Mouse (Mus musculus): Measurements from ENCODE around the gene Plekhd1.

Plekhd1 gene

DNA sequence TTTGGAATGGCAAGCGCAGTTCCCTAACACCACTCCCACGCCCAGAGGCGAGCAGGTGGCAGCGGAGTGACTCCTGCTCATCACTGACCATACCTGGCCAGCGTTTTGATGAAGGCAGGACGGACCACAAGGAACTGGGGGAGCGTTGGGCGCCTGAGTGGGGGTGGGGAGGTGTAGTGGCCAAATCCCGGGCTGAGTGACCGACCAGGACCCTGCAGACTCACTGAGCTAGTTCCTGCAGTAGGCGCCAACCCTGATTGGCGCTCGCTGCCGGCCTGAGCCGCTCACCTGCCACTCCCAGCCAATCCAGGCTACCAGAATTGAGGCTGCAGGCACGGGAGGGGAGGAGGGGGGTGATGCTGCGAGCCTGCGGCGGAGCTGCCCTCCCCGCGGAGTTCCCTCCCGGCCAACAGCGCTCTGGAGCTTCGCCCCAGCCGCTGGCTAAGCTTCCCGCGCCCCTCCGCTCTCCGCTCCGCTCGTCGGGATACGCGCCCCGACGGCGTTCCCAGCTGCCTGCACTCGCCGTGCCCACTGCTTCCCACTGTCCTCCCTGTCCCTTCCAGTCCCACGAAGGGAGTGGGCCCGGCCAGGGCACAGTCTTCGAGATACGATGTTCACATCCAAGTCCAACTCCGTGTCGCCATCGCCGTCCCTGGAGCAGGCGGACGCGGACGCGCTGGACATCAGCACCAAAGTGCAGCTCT, at the start of gene Plekhd1:
Gene Plekhd1, plus strand, starts transcription at position 323 of the 704 bp plus-strand sequence.
- DNase-seq = peak; percentile 79 to 92

DNA sequence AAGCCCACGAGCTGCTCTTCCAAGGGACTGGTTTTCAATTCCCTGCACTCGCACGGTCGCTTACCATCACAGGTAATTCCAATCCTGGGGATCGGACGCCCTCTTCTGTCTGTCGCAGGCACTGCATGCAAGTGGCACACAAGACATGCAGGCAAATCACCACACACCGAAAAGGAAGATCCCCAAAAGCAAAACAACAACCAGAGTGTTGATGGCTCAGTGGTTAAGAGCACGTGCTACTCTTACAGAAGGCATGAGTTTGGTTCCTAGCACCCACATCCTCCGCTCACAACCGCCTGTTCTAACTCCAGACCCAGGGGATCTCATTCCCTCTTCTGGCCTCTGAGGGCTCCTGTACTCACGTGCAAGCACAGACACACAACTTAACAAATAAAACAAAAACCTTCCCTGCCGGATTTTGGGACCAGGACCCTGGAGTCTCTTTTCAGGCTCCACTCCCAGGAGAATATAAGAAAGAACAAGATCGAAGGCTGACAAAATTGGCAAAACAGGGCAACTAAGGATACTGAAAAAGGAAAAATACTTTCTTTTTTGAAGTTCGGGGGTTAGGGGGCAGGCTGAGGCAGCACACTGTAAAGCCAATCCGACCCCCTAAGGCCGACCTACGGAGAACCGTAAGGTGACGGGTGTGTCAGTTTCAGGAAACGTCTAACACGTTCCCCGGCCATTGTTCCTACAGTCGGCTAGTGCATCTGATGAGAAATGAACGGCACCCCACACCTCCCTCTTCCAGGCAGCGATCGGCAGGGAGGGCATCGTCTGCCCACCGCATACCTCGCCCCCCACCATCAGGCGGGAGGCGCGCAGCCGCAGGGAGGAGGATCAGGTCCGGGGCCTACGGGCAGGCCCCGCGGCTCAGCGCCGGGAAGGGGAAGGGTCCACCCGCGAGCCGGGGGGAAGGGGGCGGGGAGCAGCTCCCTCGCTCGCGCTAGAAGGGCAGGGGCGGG, 49.4 kb upstream of the Plekhd1 start:
- peak; percentile 45 to 67 for DNase-seq

DNA sequence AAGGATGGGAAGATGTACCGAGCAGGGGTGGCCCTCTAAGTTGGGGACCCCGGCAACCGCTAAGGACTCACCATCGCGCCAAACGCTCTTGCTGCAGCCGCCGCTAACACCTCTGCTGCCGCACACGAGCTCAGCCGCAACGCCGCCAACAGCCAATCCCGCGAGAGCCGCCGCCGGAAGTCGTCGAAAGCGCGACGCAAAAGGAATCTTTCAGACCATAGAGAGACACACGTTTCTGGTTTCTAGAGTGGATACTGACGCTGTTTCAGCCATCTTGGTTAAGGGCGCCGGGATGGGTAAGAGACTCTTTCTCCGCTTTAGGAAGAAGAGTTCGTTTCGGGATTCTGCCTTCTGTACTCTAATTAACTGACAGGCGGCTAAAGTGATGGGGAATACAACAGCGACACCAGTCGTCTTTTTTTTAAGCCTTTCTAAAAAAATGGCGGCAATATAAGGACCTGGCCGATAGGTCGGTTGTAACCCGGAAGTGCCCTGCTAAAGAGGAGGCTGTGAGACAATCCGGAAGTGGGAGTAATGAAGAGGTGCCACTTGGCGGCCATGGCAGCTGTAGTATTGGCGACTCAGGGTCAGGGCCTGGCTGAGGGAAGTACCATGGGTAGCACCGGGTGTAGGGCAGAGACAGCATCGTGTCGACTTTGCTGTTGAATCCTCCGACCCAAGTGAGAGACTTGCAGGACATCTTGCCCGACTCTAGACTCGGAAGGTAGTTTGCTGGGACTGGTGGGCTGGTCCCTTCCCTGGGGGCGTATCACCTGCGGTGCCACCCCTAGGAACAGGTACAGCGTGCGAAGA, 48.5 kb upstream of the Plekhd1 start, which contains the start of the genes Slc39a9 and Erh:
Gene Slc39a9, plus strand, starts transcription at position 191 of the 813 bp plus-strand sequence.
Gene Erh, minus strand, starts transcription at position 649 of the 813 bp plus-strand sequence.
- peak; percentile 95 to 96 for DNase-seq

DNA sequence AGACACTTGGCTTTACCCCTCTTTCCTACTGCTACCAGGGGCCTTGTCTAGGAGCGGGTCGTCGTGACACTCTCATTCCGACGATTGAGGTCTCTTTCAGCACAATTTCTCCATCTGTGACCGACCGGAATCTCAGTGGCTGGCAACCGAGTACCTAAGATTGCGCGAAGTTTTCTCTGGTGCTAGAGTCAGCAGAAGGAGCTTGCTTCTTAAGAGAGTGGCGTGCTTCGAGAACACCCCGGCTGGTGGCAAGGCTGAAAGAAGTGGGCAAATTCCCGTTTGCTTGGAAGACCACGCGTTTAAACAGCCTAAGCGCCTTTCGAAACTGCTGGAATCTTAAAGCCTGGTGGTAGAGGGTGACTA, 47.9 kb upstream of the Plekhd1 start:
- no peak for DNase-seq

DNA sequence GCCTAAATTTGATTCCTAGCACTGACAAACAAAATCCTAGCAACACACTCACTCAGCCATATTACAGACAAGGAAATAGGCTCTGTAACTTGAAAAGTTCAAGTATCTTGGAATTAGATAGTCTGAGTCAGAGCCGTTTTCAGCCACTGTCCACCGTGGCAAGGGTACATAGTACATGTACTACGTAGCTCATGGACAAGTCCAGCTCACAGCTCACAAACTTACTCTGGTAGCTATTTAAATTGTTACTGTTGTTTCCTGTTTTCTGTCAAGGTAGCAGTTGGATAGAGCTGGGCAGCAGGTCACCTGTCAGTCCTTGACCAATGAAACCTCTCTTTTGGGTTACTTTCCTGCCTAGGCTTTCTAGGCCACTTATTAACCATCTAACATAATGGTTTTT, 46.0 kb upstream of the Plekhd1 start:
- DNase-seq = no peak

DNA sequence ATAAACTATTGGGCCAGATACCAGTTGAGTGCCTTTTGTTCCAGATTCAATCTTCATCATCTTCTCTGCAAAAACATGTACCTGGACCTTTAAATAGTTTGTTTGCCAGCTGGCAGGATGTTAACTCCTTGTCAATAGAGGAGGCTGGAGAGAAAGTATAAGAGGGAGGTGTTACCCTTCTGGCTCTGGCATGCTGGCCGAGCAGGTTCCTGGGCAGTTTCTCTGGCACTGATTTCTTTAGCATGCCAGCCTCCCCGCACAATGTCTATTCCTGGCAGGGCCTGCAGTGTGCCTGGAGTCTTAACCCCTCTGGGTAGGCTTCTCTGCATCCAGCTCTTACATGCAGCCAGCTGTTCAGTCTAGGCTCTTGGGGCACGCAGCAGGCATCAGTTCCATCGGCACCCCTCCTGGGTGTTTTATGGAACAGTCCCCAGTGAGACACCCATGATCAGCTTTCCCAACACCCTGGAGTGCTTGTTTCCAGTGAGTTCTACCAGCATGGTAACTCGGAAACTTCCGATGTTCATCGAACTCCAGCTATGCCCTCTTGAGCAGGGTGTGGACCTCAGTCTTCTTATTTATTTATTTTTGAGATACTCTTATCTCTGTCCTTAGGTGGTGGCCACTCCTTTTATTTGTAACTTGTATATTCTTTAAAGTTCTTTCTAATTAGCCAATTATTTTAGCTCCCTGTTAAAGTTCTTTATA, 38.3 kb upstream of the Plekhd1 start:
- peak; percentile 65 to 84 for DNase-seq

DNA sequence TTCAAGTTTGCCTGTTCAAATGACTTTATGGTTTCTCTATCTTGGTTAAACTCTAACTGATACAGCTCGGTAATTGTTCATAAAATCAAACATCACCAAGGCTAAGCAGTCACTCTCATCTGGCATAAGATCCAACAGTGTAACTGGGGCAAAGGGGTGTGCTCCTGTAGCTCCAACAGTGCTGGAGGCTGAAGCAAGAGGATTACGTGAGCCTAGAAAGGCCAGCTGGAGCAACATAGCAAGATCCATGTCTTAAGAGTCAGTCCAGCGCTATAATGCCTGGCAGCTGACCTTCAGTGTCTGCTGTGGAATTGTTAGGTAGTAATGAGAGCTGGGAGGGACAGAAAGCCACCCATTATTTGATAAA, 37.7 kb upstream of the Plekhd1 start:
- DNase-seq = peak in 1 of 2 experiments; percentile 24

DNA sequence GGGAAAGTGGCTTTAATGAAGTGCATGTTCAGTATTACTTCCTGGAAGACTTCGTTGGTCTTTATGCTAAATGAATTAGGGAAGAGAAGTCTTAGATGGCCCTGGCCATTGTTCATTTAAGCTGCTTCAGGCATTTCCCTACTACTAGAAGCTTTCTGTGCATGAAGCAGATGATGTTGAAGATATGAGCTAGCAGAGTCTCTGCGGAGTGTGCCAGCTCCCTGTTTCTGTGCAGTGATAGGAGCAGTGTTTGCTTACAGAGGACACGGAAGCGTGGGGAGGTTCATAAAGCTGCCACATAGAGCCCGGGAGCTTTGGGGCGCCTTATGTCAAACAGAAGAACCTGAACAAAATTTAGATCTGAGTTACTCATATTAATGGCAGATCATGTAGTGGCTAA, 33.7 kb upstream of the Plekhd1 start:
- DNase-seq = no peak

DNA sequence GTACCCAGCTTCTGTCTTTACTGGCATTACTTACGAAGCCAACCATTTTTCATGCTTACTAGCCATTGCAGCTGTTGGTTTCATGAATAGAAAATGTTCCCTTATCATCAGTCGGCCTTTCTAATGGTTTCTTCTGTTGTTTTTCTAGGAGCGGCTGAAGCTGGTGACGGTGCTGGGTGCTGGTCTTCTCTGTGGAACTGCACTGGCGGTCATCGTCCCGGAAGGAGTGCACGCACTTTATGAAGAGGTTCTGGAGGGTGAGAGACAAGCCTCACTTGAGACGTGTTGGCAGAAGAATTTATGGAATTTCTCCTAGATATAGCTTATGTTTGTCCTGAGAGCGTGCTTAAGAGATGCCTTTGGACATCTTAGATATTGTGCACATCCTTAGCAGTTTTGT, 30.1 kb upstream of the Plekhd1 start:
- DNase-seq = no peak

DNA sequence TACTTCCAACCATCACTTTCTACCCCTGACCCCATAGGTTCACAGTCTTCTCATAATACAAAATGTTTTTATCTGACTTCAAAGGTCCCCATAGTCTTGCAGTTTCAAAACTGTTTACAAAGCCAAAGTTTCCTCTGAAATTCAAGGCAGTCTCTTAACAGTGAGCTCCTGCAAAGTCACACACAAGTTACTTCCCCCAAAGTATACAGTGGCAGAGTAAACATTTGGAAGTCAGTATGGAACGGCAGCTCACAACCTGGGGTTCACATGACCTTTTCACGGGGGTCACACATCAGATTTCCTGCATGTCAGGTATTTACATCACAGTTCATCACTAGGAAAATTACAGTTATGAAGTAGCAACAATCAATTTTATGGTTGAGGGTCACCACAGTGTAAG, 28.5 kb upstream of the Plekhd1 start:
- DNase-seq = no peak

DNA sequence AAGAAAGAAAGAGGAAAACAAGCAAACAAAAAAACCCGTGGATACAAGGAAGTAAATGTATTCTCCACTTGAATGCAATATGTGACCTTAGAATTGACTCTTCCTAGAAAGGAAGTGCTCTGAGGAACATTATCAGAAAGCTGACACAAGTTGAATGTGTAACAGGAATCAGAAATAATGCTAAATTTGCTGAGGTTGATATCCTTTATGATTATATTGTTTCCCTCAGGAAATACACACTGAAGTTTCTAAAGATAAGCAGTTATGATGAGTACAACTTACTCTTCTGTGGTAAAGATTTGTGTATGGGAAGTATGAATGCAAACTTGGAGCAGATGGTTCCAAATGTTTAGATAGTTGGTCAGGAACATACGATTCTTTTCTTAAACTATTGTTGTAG, 24.0 kb upstream of the Plekhd1 start:
- no peak for DNase-seq

DNA sequence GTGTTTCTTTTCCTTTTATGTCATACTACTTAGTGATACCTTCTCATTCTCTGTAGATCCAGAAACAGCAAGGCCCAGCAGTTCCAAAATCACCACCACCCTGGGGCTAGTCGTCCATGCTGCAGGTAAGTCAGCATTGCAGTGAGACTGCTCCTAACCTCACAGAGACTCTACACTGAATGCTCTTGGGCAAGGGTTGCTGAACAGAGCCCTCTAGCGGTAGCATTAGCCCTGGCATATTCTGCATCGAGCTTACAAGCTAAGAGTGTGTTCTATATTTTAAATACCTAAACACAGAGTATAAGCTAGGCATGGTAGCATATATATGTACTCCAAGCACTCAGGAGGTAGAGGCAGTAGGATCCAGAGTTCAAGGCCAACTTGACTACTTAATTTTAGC, 19.2 kb upstream of the Plekhd1 start:
- peak in 1 of 2 experiments; percentile 73 for DNase-seq

DNA sequence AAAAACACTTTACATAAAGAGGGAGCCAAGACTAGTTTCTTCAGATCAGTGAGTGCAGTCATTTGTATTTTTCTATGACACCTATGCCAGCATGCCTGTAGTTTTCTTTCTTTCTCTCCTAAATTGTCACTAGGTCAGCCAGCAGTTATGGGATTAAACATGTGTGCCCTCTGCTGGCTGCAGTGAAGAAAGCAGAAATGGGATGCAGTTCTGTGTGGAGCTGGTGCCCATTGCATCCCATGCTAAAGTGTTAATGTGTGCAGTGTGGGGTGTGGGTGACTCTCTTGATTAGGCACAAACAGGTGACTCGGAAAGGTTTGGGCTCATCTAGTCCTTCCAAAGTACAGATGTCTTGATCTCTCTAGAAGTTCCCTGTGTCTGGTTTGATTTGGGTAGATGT, 11.1 kb upstream of the Plekhd1 start:
- peak in 1 of 2 experiments; percentile 41 for DNase-seq

DNA sequence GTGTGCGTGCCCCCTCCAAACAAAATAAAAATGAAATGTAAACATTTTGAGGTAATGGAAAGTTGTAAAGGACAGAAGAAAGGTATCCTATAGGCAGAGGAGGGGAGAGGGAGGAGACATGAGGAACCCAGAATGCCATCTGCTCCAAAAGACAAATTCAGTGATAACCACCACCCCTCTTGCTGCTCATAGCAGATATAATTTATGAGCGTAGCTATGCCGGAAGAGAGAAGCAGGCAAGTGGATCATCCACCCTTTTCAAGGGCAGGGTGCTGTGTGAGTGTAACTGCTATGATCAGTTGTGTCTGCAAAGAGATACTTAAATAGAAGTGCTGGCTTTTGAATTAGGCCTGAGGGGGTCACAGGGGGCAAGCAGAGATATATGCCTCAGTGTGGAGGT, 8.8 kb upstream of the Plekhd1 start:
- DNase-seq = no peak

DNA sequence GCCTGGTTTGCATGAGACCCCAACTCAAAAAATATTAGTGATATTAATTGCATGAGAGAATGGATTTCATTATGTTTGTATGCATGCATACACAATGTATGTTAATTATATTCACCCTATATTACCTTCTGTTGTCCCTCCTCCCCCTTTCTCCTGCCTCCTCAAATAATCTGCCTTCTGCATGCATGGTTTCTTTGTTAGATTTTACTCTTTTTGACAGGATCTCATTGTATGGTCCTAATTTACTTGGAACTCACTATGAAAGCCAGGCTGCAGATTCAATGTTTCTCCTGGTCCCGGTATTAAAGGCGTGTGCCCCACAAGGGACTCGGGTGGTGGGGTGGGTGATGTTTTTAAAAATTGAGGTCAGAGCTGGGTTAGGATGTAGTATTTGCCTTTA, 8.1 kb upstream of the Plekhd1 start:
- DNase-seq = no peak

DNA sequence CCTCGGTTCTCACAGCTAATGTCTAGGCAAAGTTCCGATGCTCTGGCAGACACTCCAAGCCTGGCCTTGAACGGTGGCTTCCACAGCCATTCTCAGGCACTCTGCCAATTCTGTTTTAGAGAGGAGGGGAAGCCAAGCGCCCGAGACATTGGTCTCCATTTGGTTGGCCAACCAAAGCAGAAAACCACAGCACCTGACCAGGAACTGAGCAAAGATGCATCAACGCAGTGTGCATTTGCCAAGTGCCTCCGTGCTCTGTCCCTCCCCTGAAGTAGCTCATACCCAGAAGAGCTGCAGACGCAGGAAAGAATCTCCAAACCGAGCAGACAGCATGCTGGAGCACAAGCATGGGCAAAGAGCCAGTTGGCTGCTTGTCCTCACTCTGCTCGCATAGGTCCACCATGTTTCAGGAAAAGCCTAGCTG, 4.6 kb upstream of the Plekhd1 start:
- DNase-seq = peak; percentile 38 to 62

DNA sequence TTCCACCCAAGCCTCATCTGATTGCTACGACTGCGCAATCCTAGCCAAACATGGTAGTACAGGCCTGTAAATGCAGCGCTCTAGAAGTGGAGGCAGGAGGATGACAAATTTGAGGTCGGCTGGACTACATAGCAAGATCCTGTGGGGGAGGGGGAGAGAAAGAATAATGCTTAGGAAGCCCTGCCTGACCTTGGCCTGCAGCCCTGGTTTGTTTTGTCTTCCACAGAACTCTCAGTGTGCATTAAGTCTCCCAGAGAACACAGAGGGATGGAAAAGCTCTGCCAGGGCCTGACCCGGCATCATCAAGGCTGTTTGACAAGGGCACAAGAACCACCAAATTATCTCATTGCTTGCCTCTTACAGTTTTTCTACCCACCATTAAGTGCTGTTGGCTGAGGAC, 2.7 kb upstream of the Plekhd1 start:
- DNase-seq = no peak

DNA sequence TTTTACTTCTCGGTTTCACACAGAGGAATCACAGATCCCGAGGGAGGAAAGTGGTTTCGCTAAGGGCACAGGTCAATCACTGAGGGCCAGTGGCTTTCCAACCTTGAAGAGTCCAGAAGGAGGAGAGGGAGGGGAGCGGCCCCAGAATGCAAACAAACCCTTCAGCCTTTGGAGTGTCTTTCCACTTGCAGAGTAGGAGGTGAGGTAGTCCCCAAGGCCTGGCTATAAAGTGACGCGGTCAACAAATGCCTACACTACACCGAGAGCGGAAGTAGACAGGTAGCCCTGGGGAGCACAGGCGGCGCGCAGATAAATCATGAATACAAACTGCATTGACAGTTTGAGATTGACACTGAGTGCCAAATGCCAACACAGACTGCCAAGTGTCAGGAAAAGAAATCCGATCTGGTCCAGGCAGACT, 710 bp upstream of the Plekhd1 start:
- DNase-seq = peak; percentile 75 to 87

DNA sequence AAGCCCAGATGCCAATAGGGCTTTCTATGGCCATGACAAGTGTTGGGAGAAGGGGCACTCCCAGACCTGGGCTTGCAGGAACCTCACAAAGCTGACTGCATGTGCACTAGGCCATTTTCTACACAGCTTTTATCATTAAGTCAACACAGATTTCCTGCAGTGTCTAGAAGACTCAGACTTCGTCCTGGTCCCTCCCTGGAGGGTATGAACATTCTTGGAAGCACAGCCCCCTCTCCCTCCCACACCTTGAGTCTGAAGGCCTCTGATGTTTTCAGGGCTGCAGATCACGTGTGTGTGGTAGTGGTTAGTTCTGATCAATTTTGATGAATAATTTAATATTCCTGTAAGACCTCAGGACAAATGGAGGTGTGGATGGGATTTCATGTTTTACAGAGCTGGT, 1.3 kb downstream of the Plekhd1 start:
- DNase-seq = no peak

DNA sequence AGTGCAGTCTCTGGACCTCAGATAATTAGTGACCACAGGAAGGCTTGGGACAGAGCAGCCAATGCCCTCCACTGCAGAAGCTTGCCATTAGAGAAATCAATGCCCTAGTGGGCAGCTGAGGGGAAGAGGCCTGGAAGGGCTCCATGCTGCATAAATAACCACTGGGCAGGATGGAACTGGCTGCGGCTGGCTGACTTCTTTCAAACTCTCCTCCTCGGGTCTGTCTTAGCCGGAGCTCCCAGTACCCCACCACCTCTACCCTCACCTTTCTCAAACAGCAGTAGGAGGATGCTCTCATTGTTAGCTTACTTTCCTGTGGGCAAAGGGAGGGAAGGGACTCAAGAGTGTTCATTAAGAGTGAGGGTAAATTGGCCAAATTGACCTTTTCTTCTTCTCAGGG, 2.6 kb downstream of the Plekhd1 start:
- no peak for DNase-seq

DNA sequence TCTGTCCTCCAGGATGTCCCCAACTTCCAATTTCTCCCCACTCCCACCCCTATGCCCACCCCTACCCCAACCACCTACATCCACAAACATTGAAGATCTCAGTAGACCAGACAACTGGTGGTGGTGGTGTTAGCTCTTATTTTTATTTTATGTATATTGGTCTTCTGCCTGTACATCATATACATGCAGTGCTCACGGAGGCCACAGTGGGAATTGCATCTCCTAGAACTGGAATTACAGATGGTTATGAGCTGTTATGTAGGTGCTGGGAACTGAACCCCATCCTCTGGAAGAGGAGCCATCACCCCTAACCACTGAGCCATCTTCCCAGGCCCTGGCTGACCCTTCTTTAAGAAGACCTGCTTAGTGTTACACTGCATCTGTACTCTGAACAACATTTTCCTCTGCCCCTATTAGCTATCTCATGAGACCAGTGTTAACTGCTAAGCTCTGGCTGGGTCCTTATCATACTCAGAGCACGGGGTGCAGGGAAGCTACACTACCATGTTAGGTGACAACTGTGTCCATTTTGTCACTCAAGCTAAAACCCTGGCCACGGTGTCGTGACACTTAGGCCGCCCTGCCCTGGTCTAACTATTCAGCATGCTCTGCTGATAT, 6.2 kb downstream of the Plekhd1 start:
- DNase-seq = no peak

DNA sequence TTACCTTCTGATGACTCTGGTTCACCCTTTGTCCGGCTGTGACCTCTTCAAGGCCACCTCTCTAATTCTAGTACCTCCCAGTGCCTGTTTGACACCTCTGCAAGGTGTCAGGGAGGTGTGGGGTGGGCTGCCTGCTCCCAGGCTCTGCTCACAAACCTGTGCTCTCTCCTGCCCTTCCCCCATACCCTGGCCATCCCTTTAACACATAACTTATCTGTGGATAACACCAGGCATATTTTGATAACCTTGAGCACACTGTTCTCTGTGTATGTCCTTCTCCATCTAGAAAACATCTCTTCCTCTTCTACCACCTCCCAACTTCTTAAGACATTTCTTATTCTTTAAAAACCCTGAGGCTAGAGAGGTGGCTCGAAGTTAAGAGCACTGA, 6.7 kb downstream of the Plekhd1 start:
- no peak for DNase-seq
